Mouse (Mus musculus): Measurements from ENCODE around the gene Bcl6b. TPM values are rescaled to one million over a fixed set of nuclear protein-coding genes. Genes with fewer than 3 reads are reported as not detected.

Gene Bcl6b
- total and polyA plus RNA-seq, 3 experiments = 9.1 to 18.9 (median 13.7) TPM

DNA sequence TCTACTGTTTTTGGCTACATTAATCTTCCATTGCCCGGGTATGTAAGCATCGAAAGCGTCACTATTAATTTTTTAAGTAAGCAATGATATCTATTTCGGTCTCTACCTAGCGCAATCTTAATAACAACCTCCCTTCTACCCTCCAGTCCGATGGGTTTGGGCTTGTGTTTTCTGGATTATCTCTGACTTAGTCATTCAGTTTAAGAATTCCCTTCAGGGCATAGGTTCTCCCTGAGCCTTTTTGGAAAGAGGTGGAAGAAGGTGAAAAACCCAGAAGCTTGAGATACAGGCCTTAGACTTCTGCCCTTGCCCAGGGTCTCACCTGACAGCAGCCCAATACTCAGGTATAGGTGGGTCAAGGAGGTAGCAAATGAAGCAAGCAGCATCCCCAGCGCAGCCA lies 9.7 kb downstream of the Bcl6b start:
- DNase-seq = no peak
- Histone ChIP-seq H3K79me2 (replicated peaks; ENCODE audit: control insufficient read depth, insufficient read depth, low read length) (no peaks in the 10 kb centered on the region), H3K27me3 (ENCODE audit: control insufficient read depth, insufficient read depth, low read length) (no peaks in the 10 kb centered on the region), H3K4me3 (peak overlapping the region; percentile 70), H3K9ac (ENCODE audit: low read depth, low read length) (peak overlapping the region; percentile 57), H3K4me1 (ENCODE audit: control insufficient read depth, insufficient read depth, low read length) (peaks cover 5% of the 10 kb centered on the region), H3K36me3 (ENCODE audit: control insufficient read depth, insufficient read depth, low read length) (peaks cover 3% of the 10 kb centered on the region), H3K27ac (peak overlapping the region; percentile 86)
- intact Hi-C loops (cut with DNase I) = no loop called here
- WGBS = 82% methylated on average over 7 of the region's 7 CpGs
- TF ChIP-seq EP300 (IDR thresholded peaks at IDR 0.05; ENCODE audit: insufficient read depth, low read depth, low read length) (no peak), POLR2A (IDR thresholded peaks at IDR 0.05; ENCODE audit: insufficient read depth, low read depth, low read length) (no peak), CTCF (IDR thresholded peaks at IDR 0.05) (no peak)

- intact Hi-C loops (cut with DNase I) = no loop called here
- Histone ChIP-seq H3K4me3 (no peak overlapping the region), H3K79me2 (replicated peaks; ENCODE audit: control insufficient read depth, insufficient read depth, low read length) (no peaks in the 10 kb centered on the region), H3K27me3 (ENCODE audit: control insufficient read depth, insufficient read depth, low read length) (peaks cover 2% of the 10 kb centered on the region; the same call in 1 of the 2 replicates), H3K27ac (no peak overlapping the region), H3K9ac (ENCODE audit: low read depth, low read length) (no peak overlapping the region), H3K36me3 (ENCODE audit: control insufficient read depth, insufficient read depth, low read length) (no peaks in the 10 kb centered on the region), H3K4me1 (ENCODE audit: control insufficient read depth, insufficient read depth, low read length) (peaks cover 5% of the 10 kb centered on the region)
- 92% methylated on average over 15 of the region's 15 CpGs for whole genome bisulfite sequencing
- TF ChIP-seq POLR2A (IDR thresholded peaks at IDR 0.05; ENCODE audit: insufficient read depth, low read depth, low read length) (no peak), CTCF (IDR thresholded peaks at IDR 0.05) (no peak), EP300 (IDR thresholded peaks at IDR 0.05; ENCODE audit: insufficient read depth, low read depth, low read length) (no peak)
- no peak for DNase-seq
Observed at GRCm38 (mm10) chr11:70218741-70219470, 10.7 kb downstream of the Bcl6b start.

- Histone ChIP-seq H3K79me2 (replicated peaks; ENCODE audit: control insufficient read depth, insufficient read depth, low read length) (no peaks in the 10 kb centered on the region), H3K9ac (ENCODE audit: low read depth, low read length) (no peak overlapping the region), H3K4me3 (no peak overlapping the region), H3K36me3 (ENCODE audit: control insufficient read depth, insufficient read depth, low read length) (no peaks in the 10 kb centered on the region), H3K4me1 (ENCODE audit: control insufficient read depth, insufficient read depth, low read length) (peaks cover 4% of the 10 kb centered on the region), H3K27me3 (ENCODE audit: control insufficient read depth, insufficient read depth, low read length) (peaks cover 4% of the 10 kb centered on the region; the same call in 1 of the 2 replicates), H3K27ac (no peak overlapping the region)
- DNase-seq = no peak
- intact Hi-C loops (cut with DNase I) = no loop called here
- WGBS = 65% methylated on average over 4 of the region's 4 CpGs
- TF ChIP-seq CTCF (IDR thresholded peaks at IDR 0.05) = no peak
- no peak for TF ChIP-seq POLR2A (IDR thresholded peaks at IDR 0.05; ENCODE audit: insufficient read depth, low read depth, low read length)
- no peak for TF ChIP-seq EP300 (IDR thresholded peaks at IDR 0.05; ENCODE audit: insufficient read depth, low read depth, low read length)
Observed at GRCm38 (mm10) chr11:70218039-70218438, 11.6 kb downstream of the Bcl6b start.

- H3K27ac ChIP-seq = no peak overlapping the region
- intact Hi-C loops (cut with DNase I) = no loop called here
- no peaks in the 10 kb centered on the region for H3K36me3 ChIP-seq (ENCODE audit: control insufficient read depth, insufficient read depth, low read length)
- H3K4me1 ChIP-seq (ENCODE audit: control insufficient read depth, insufficient read depth, low read length) = peaks cover 6% of the 10 kb centered on the region
- 68% methylated on average over 3 of the region's 3 CpGs for WGBS
- TF ChIP-seq POLR2A (IDR thresholded peaks at IDR 0.05; ENCODE audit: insufficient read depth, low read depth, low read length) (no peak), EP300 (IDR thresholded peaks at IDR 0.05; ENCODE audit: insufficient read depth, low read depth, low read length) (no peak), CTCF (IDR thresholded peaks at IDR 0.05) (no peak)
- no peak overlapping the region for H3K4me3 ChIP-seq
- H3K79me2 ChIP-seq (replicated peaks; ENCODE audit: control insufficient read depth, insufficient read depth, low read length) = no peaks in the 10 kb centered on the region
- no peak for DNase-seq
- no peak overlapping the region for H3K9ac ChIP-seq (ENCODE audit: low read depth, low read length)
- H3K27me3 ChIP-seq (ENCODE audit: control insufficient read depth, insufficient read depth, low read length) = peaks cover 4% of the 10 kb centered on the region; the same call in 1 of the 2 replicates
Observed at GRCm38 (mm10) chr11:70216103-70216502, 13.5 kb downstream of the Bcl6b start.

DNA sequence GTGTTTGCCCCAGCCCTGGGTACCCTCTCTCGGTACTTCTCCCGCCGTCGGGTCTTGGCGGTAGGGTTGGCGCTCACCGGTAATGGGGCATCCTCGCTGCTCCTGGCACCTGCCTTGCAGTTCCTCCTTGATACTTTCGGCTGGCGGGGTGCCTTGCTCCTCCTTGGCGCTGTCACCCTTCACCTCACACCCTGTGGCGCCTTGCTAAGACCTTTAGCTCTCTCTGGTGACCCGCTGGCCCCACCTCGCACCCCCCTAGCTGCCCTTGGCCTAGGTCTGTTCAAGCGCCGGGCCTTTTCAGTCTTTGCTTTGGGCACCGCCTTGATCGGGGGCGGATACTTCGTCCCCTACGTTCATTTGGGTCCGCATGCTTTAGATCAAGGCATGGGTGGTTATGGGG lies 14.3 kb downstream of the Bcl6b start:
- Histone ChIP-seq H3K4me1 (ENCODE audit: control insufficient read depth, insufficient read depth, low read length) (peaks cover 6% of the 10 kb centered on the region), H3K27ac (no peak overlapping the region), H3K27me3 (ENCODE audit: control insufficient read depth, insufficient read depth, low read length) (peaks cover 4% of the 10 kb centered on the region; the same call in 1 of the 2 replicates), H3K4me3 (no peak overlapping the region), H3K79me2 (replicated peaks; ENCODE audit: control insufficient read depth, insufficient read depth, low read length) (no peaks in the 10 kb centered on the region), H3K36me3 (ENCODE audit: control insufficient read depth, insufficient read depth, low read length) (no peaks in the 10 kb centered on the region), H3K9ac (ENCODE audit: low read depth, low read length) (no peak overlapping the region)
- no peak for DNase-seq
- WGBS = 28% methylated on average over 22 of the region's 22 CpGs
- TF ChIP-seq EP300 (IDR thresholded peaks at IDR 0.05; ENCODE audit: insufficient read depth, low read depth, low read length) (no peak), CTCF (IDR thresholded peaks at IDR 0.05) (no peak), POLR2A (IDR thresholded peaks at IDR 0.05; ENCODE audit: insufficient read depth, low read depth, low read length) (no peak)
- intact Hi-C loops (cut with DNase I) = no loop called here

DNA sequence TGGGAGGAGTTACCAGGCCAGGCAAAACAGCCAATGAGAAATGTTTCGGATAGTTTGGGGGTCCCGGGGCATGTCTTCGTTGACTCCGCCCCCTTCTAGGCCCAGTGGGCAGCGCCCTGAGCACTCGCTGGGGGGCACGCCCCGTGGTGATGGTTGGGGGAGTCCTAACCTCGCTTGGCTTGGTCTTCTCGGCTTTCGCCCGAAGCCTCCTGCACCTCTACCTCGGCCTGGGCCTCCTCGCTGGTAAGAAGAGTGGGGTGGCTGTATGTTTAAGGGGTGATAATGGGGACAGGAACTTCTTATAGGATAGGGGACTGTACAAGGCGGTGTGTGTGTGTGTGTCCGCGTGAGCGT lies 14.8 kb downstream of the Bcl6b start:
- WGBS = 18% methylated on average over 18 of the region's 18 CpGs
- Histone ChIP-seq H3K36me3 (ENCODE audit: control insufficient read depth, insufficient read depth, low read length) (no peaks in the 10 kb centered on the region), H3K4me1 (ENCODE audit: control insufficient read depth, insufficient read depth, low read length) (peaks cover 3% of the 10 kb centered on the region), H3K27me3 (ENCODE audit: control insufficient read depth, insufficient read depth, low read length) (peaks cover 4% of the 10 kb centered on the region; the same call in 1 of the 2 replicates), H3K27ac (no peak overlapping the region), H3K4me3 (no peak overlapping the region; the same call in 1 of the 2 replicates), H3K79me2 (replicated peaks; ENCODE audit: control insufficient read depth, insufficient read depth, low read length) (no peaks in the 10 kb centered on the region), H3K9ac (ENCODE audit: low read depth, low read length) (no peak overlapping the region)
- TF ChIP-seq POLR2A (IDR thresholded peaks at IDR 0.05; ENCODE audit: insufficient read depth, low read depth, low read length) (no peak), CTCF (IDR thresholded peaks at IDR 0.05) (no peak), EP300 (IDR thresholded peaks at IDR 0.05; ENCODE audit: insufficient read depth, low read depth, low read length) (no peak)
- no peak for DNase-seq
- intact Hi-C loops (cut with DNase I) = loop anchor here (5.0 kb wide), 1 partner anchor 43 kb away; no protein-coding TSS in a partner anchor

Data from heart, adult 2 months (tissue).